Mouse (Mus musculus) heart, embryonic 10.5 days (tissue): Measurements from ENCODE around the gene Slc12a4. TPM values are rescaled to one million over a fixed set of nuclear protein-coding genes. Genes with fewer than 3 reads are reported as not detected.
"Not testable (repeated sequence)": the region's sequence is repeated elsewhere in the genome, so short reads cannot be mapped to it uniquely, and the experiment has no call there.

Experiments
- DNase-seq: peaks from one replicate; pipeline ENCODE4 v3.0.0-alpha.2; 2017; ENCODE audit warnings: low spot score
- H3K27ac ChIP-seq: fragments of 300-500 bp; sonication (generic); 2 replicates; pipeline ENCODE4 v1.5.1; 2016; ENCODE audit warnings: mild to moderate bottlenecking
- H3K27me3 ChIP-seq: fragments of 300-500 bp; sonication (generic); 2 replicates; pipeline ENCODE4 v1.6.1; 2016; ENCODE audit warnings: mild to moderate bottlenecking; ENCODE audit not compliant: poor library complexity, insufficient read depth, severe bottlenecking
- H3K36me3 ChIP-seq: fragments of 300-500 bp; sonication (generic); 2 replicates; pipeline ENCODE4 v1.6.1; 2016; ENCODE audit warnings: mild to moderate bottlenecking, moderate library complexity
- H3K4me1 ChIP-seq: fragments of 300-500 bp; sonication (generic); 2 replicates; pipeline ENCODE4 v1.6.1; 2016; ENCODE audit warnings: mild to moderate bottlenecking
- H3K4me3 ChIP-seq: fragments of 300-500 bp; sonication (generic); 2 replicates; pipeline ENCODE4 v1.5.1; 2016; ENCODE audit warnings: mild to moderate bottlenecking, moderate library complexity
- H3K9me3 ChIP-seq: fragments of 300-500 bp; sonication (generic); 2 replicates; pipeline ENCODE4 v1.6.1; 2016; ENCODE audit warnings: mild to moderate bottlenecking, moderate library complexity
- WGBS: fragments of 180-500 bp; shearing (Covaris S2); methylation state at CpG from one replicate; pipeline ENCODE4 v1.1.7; 2016; 5-methylcytosine and 5-hydroxymethylcytosine counted together
- polyA plus RNA-seq: library from polyadenylated mRNA; unstranded; fragments of >200 nt; fragmentation: Nextera tagmentation; extraction: Ambion mirVana; gene quantifications from 2 replicates; pipeline ENCODE4 v1.2.1, GENCODE M21; 2016

The Slc12a4 gene
- polyA plus RNA-seq, 1 experiment from 2014 or later, result 45.1 TPM

GRCm38 (mm10) chr8:105992499-105992898 is 26.6 kb upstream of the Slc12a4 start:
- WGBS, result 59% methylated on average over 5 of the region's 5 CpGs
- Histone ChIP-seq H3K27me3 (0 out of 2 replicates have a peak, but pooled peaks cover 8% of the 10 kb centered on the region), H3K36me3 (no peaks in the 10 kb centered on the region), H3K4me1 (peaks cover 15% of the 10 kb centered on the region), H3K27ac (no peak overlapping the region), H3K4me3 (no peak overlapping the region), H3K9me3 (no peaks in the 10 kb centered on the region)
- DNase-seq, result no peak

GRCm38 (mm10) chr8:105991546-105991945 is 25.6 kb upstream of the Slc12a4 start:
- Histone ChIP-seq H3K9me3 (no peaks in the 10 kb centered on the region), H3K27ac (peak overlapping the region; percentile 76), H3K4me3 (no peak overlapping the region), H3K27me3 (0 out of 2 replicates have a peak, but pooled peaks cover 8% of the 10 kb centered on the region), H3K36me3 (no peaks in the 10 kb centered on the region), H3K4me1 (peaks cover 15% of the 10 kb centered on the region)
- WGBS, result 56% methylated on average over 2 of the region's 2 CpGs
- no peak for DNase-seq

GRCm38 (mm10) chr8:105990856-105991387 is 25.0 kb upstream of the Slc12a4 start, which contains the start of gene Dus2:
Dus2 (plus strand) TSS chr8:105991337.
- Histone ChIP-seq H3K4me1 (peaks cover 15% of the 10 kb centered on the region), H3K4me3 (peak within 1 kb of the TSS; percentile 31; the same call in 1 of the 2 replicates), H3K9me3 (no peaks in the 10 kb centered on the region), H3K27ac (peak within 1 kb of the TSS; percentile 76), H3K27me3 (0 out of 2 replicates have a peak, but pooled peaks cover 8% of the 10 kb centered on the region), H3K36me3 (no peaks in the 10 kb centered on the region)
- WGBS, result 11% methylated on average over 15 of the region's 15 CpGs
- DNase-seq, result peak; percentile 93

- 81% methylated on average over 11 of the region's 11 CpGs for WGBS
- H3K27ac ChIP-seq, result no peak overlapping the region
- H3K9me3 ChIP-seq, result no peaks in the 10 kb centered on the region
- no peak overlapping the region for H3K4me3 ChIP-seq
- peaks cover 15% of the 10 kb centered on the region for H3K4me1 ChIP-seq
- DNase-seq, result no peak
- H3K36me3 ChIP-seq, result no peaks in the 10 kb centered on the region
- peaks cover 12% of the 10 kb centered on the region; the same call in 1 of the 2 replicates for H3K27me3 ChIP-seq
Measured at GRCm38 (mm10) chr8:105988546-105988945, 22.6 kb upstream of the Slc12a4 start.

GRCm38 (mm10) chr8:105983406-105983805 is 17.5 kb upstream of the Slc12a4 start:
- H3K36me3 ChIP-seq, H3K27ac ChIP-seq, DNase-seq, H3K9me3 ChIP-seq, H3K27me3 ChIP-seq, H3K4me3 ChIP-seq, H3K4me1 ChIP-seq: not testable (repeated sequence)
- 81% methylated on average over 11 of the region's 11 CpGs for WGBS

- Histone ChIP-seq H3K27me3 (peaks cover 8% of the 10 kb centered on the region; the same call in 1 of the 2 replicates), H3K36me3 (no peaks in the 10 kb centered on the region), H3K9me3 (no peaks in the 10 kb centered on the region), H3K27ac (no peak overlapping the region), H3K4me1 (0 out of 2 replicates have a peak, but pooled peaks cover 3% of the 10 kb centered on the region), H3K4me3 (no peak overlapping the region)
- peak; percentile 51 for DNase-seq
- 86% methylated on average over 1 of the region's 1 CpGs for WGBS
Measured at GRCm38 (mm10) chr8:105981146-105981545, 15.2 kb upstream of the Slc12a4 start.

- Histone ChIP-seq H3K36me3 (no peaks in the 10 kb centered on the region), H3K9me3 (no peaks in the 10 kb centered on the region), H3K27me3 (no peaks in the 10 kb centered on the region), H3K27ac (no peak within 1 kb of the TSS), H3K4me1 (0 out of 2 replicates have a peak, but pooled peaks cover 3% of the 10 kb centered on the region), H3K4me3 (no peak within 1 kb of the TSS)
- WGBS, result 91% methylated on average over 15 of the region's 15 CpGs
- no peak for DNase-seq
Measured at GRCm38 (mm10) chr8:105979325-105979724, 13.4 kb upstream of the Slc12a4 start, which contains the start of gene Dpep3. Dpep3 (minus strand) TSS chr8:105979429.

GRCm38 (mm10) chr8:105975363-105975762 is 9.5 kb upstream of the Slc12a4 start:
- Histone ChIP-seq H3K27ac (no peak overlapping the region), H3K36me3 (no peaks in the 10 kb centered on the region), H3K4me1 (no peaks in the 10 kb centered on the region), H3K27me3 (no peaks in the 10 kb centered on the region), H3K4me3 (no peak overlapping the region), H3K9me3 (no peaks in the 10 kb centered on the region)
- WGBS, result 67% methylated on average over 7 of the region's 7 CpGs
- no peak for DNase-seq

- no peaks in the 10 kb centered on the region for H3K36me3 ChIP-seq
- WGBS, result 73% methylated on average over 8 of the region's 8 CpGs
Measured at GRCm38 (mm10) chr8:105971019-105971720, 5.3 kb upstream of the Slc12a4 start.

GRCm38 (mm10) chr8:105969367-105969766 is 3.5 kb upstream of the Slc12a4 start:
- no peaks in the 10 kb centered on the region for H3K27me3 ChIP-seq
- peaks cover 33% of the 10 kb centered on the region for H3K4me1 ChIP-seq
- H3K36me3 ChIP-seq, result no peaks in the 10 kb centered on the region
- DNase-seq, result no peak
- H3K27ac ChIP-seq, result no peak overlapping the region
- no peaks in the 10 kb centered on the region for H3K9me3 ChIP-seq
- H3K4me3 ChIP-seq, result no peak overlapping the region
- 83% methylated on average over 1 of the region's 1 CpGs for WGBS

More at GRCm38 (mm10) chr8:105971019-105971720, 5.3 kb upstream of the Slc12a4 start:
- Histone ChIP-seq H3K27me3 (no peaks in the 10 kb centered on the region), H3K27ac (no peak overlapping the region), H3K9me3 (no peaks in the 10 kb centered on the region), H3K4me3 (no peak overlapping the region), H3K4me1 (peaks cover 18% of the 10 kb centered on the region)
- no peak for DNase-seq

- peaks cover 57% of the 10 kb centered on the region for H3K4me1 ChIP-seq
- peak overlapping the region; percentile 84 for H3K4me3 ChIP-seq
- no peaks in the 10 kb centered on the region for H3K27me3 ChIP-seq
- DNase-seq, result peak; percentile 88
- peak overlapping the region; percentile 95 for H3K27ac ChIP-seq
- 5% methylated on average over 19 of the region's 19 CpGs for WGBS
- H3K9me3 ChIP-seq, result no peaks in the 10 kb centered on the region
- no peaks in the 10 kb centered on the region; the same call in 1 of the 2 replicates for H3K36me3 ChIP-seq
Measured at GRCm38 (mm10) chr8:105966692-105967311, 905 bp upstream of the Slc12a4 start.

GRCm38 (mm10) chr8:105965266-105965904 is 512 bp downstream of the Slc12a4 start:
- Histone ChIP-seq H3K27ac (peak overlapping the region; percentile 95), H3K4me3 (peak overlapping the region; percentile 84), H3K27me3 (no peaks in the 10 kb centered on the region), H3K9me3 (no peaks in the 10 kb centered on the region), H3K36me3 (peaks cover 9% of the 10 kb centered on the region), H3K4me1 (peaks cover 67% of the 10 kb centered on the region)
- 2% methylated on average over 40 of the region's 40 CpGs for WGBS
- peak; percentile 88 for DNase-seq
